Mouse (Mus musculus) spleen, embryonic (tissue): Measurements from ENCODE around the gene Cstf3.
"Not testable (repeated sequence)": the region's sequence is repeated elsewhere in the genome, so short reads cannot be mapped to it uniquely, and the experiment has no call there.

Source experiments
- CTCF ChIA-PET: fragments of 350-600 bp; sonication (Branson Sonifier 250); formaldehyde crosslinking; loops from one replicate; lab custom pipeline; 2022; lab: Charles Lee

The Cstf3 gene

DNA sequence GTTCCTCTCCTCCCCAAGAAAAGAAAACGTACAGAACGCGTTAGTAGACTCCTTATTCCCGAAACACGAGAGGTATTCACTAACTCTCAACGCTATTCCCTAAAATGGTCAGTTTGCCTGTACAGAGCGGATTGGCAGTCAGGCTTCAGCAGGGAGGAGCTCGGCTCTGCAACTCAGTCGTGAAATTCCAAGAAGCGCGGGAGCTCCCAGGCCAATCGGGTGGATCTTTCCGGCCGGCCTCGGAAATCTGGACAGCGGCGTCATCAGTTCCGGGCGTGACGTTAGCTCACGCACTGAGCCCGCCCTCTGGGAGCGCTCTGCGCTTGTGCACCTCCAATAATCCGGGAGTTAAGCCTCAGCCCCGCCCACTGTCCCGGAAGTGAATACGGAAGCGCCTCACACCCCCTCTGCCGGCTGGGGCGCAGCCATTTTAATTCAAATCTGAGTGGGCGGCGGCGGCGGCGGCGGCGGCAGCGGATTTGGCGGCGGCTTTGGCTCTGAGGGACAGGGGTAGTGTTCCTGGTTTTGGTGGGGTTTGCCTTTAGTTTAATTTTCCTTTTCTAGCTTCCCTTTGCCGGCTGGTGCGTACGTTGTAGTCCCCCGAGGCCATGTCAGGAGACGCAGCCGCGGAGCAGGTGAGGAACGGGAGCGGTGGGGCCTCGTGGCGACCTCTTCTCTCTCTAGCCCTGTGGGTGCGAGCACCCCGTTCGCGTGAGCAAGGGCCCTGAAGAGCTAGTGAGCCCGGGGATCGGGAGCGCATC, at the start of gene Cstf3:
Cstf3 (plus strand) TSS at position 456 of the 761 bp plus-strand sequence.
- CTCF ChIA-PET: interaction anchor here (0.7 kb wide), 2 partner anchors 88 to 146 kb away, joined by 3 to 5 read pairs; no protein-coding TSS in a partner anchor

DNA sequence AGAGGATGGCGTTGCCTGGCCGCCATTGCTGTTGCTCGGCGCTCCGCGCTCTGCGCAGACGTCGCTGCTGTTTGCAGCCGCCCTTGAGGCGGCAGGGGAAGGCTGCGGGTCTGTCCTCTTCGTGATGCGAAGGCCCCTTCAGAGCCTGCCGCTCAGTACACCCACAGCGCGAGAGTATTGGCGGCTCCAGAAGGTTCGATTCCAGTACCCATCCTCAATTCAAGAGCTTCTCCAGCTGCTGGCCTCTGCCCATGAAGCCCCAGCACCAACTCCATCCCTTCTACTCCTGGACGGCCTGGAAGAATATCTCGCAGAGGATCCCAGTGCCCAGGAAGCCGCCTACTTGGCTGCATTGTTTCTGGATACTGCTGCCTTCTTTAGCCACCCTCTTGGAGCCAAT, 33.6 kb upstream of the Cstf3 start:
- CTCF ChIA-PET: not testable (repeated sequence)

DNA sequence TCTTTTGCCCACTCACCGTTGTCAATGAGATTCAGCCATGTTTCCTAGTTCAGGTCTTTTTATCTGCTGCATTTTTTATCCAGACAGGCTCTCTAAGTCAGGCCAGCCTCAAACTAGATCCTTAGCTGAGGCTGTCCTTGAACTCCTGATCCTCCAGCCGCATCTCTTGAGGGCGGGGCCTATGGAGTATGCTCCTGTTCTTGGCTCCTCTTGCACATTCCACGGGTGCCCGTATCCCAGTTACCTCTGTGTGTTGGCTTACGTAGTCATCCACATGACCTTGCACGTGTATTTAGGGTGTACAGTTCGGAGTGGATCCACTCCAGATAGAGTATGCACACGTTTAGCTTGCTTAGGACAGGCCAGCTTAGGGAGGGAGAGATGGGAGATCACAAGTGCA, 32.6 kb upstream of the Cstf3 start:
- CTCF ChIA-PET: no interaction called here

DNA sequence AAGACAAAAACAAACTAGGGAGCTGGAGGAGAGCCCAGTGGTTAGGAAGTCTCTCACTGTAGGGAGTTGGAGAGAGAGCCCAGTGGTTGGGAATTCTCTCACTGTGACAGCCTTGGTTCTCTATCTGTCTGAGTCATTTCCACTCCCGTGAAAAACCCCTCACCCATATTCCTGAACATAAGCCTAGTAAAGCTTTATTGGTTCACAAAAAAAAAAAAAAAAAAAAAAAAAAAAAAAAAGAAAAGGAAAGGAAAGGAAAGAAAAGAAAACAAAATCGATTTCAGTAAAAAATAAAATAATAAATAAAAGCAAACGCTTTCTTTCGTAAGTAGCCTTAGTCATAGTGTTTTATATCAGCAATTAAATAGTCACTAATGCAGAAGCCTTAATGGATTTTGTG, 32.0 kb upstream of the Cstf3 start:
- CTCF ChIA-PET: interaction anchor here (0.7 kb wide), 1 partner anchor 16 kb away, joined by 5 read pairs; no protein-coding TSS in a partner anchor

DNA sequence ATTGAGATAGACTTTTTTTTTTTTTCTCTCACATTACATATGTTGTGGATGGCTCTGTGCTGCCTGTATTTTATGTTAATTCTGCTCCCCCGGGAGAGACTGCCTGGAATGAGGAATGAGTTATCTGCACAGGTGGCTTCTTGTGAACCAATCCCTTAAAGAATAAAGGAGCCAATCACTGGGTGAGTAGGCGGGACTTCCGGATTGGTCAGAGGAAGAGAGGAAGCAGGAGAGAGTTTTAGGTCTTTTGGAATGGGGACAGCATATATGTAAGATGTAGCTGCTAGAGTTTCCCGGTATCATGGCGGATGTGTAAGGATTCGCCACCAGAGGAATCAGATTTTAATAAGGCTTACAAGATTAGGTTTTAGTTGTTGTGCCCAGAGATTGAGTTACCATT, 31.4 kb upstream of the Cstf3 start:
- CTCF ChIA-PET: interaction anchor here (0.7 kb wide), 1 partner anchor 17 kb away, joined by 5 read pairs; no protein-coding TSS in a partner anchor

DNA sequence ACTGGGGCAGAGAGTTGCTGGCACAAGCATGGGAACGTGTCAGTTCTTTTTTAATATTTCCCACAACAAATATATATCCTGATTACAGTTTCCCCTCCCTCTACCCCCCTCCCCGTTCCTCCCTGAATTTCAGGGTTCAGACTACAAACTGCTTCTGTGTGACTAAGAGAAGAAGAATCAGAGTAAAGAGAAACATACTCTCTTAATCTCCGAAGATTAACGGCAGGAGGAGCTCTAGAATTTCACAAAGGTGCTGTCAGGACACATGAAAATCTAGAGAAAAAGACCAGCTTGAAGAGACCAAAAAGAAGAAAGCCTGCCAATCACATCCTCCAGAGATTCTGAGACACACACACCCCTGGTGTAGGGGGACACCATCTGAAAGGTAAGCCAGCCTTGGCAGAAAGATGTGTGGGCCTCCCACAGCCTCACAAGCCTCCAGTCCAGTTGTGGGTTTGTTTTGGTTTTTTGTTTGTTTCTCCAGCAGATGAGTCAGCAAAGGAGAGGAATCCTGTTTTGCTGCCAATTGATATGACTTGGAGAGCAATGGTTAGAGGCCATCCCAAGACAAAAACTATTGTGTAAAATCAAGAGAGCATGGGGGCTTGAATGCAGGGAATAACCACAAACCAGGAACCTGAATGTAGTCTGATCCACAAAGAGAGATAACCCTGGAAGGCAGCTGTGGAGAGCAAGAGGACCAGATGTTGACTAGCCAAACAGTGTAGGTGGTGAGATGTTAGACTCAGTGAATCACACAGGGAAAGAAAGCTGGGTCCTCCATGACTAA, 30.5 kb upstream of the Cstf3 start:
- CTCF ChIA-PET: no interaction called here

DNA sequence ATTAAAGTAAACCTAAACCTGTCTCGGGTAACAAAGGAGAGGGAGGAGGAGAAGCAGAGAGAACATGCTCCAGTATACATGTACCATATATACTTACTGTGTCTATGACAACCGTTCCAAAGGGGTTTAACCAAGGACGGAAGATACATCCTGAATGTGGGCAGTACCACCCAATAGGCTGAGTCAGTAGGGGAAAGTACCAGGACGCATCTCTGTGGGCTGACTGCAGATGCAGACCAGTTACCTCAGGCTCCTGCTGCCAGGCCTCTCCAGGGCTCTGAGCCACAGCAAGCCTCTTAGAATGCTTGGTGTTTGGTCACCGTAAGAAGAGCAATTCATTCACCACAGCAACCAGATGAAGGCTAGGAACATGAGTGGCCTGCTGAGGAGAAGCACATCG, 28.9 kb upstream of the Cstf3 start:
- CTCF ChIA-PET: interaction anchor here (0.5 kb wide), 1 partner anchor 71 kb away, joined by 3 read pairs; no protein-coding TSS in a partner anchor

DNA sequence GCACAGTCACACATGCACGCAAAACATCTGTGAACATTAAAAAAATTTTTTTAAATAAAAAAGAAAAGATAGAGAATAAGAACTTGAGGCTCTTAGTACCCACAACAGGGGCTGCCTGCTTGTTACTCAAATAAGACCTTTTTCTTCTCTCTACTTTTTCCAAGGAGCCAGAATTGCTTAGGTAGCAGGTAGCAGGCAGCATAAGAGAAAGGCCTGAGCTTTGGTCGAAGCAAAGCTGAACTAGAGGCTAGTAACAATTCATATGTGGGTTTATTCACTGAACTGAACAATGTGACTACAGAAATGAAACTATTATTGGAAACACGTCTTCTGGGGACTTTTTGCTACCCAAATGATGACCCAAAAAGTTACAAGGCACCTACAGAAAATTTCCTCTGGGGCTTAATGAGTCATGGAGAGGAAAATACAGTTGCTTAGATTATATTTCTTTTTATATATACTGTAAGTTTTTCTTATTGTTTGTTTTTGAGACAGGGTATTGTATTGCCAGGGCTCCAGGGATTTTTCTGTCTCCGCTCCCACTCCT, 28.3 kb upstream of the Cstf3 start:
- CTCF ChIA-PET: no interaction called here

DNA sequence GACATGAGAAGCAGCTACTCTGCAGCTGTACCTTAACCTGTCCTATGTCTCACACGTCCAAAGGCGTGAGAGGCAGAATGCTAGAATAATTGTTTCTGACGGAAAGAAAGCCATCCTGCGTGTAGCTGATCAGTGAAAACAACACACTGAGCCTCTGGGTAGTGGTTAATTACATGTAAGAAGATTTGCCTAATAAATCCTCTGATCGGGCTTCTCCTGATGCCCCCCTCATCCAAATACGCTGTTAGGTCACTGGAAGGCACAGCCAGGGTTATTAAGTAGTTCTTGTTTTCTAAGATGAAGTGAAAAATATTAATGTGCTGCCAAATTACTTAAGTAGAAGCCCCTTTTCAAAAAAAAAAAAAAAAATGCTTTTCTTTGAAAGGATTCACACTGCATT, 18.3 kb upstream of the Cstf3 start:
- CTCF ChIA-PET: no interaction called here

DNA sequence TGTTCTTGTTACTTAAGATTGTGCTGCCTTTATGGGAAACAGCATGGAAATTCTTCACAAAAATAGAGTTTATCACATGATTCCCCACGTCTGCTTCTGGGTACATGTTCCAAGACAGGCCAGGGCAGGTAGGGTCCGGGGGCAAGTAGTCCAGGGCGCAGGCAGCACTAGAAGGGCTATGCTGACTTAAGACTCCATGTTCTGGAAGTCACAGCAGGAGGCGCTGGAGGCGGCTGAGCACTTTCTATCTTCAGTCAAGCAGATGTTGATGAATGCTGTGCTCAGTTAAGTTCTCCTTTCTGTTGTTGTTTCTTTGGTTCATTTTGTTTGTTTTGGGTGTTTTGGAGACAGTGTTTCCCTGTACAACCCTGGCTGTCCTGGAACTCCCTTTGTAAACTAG, 14.1 kb upstream of the Cstf3 start:
- CTCF ChIA-PET: no interaction called here

DNA sequence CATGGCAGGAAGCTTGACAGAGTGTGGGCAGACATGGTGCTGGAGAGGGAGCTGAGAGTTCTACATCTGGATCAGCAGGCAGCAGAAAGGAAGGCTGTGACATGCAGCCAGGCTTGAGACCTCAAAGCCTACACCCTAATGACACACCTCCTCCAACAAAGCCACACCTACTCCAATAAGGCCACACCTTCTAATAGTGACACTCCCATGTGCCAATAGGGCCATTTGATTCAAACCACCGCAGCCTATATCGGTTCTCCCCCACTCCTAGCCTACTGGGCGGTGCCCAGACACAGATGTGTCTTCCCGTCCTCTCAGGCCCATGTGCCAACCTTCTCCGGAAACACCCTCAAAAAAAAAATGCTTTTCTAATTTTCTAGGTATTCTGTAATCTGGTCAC, 12.3 kb upstream of the Cstf3 start:
- CTCF ChIA-PET: no interaction called here

DNA sequence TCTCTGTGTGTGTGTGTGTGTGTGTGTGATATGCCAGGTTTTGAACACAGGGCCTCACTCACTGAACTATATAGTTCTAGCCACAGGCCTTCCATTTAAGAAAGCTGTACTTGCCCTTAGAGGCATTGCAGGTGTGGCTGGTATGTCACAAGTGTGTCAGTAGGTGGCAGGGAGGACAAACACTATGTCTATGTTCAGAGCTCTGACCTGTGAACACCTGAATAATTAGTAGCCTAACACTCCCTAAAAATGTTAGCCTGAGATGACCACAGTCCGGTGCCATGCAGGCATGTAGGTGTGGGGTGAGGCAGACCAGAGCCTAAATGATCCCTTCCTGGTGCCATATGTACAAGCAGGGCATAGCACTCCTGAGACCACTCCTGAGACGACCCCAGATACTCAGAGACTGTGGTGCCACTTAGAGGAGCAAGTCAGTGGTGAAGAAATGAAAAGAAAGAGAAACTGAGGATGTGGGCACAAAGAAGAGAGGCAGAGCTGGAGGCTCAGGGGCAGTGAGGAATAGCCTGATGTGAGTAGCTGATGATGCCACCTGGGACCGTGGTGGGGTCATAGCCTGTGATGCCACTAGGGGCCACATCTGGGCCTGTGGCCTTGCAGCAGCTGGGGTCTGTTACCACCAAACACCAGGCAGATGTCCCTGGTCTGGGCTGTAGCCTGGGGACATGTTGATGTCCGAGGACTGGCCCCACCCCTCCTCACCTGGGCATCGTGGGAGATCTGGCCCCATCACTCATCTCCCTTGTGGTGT, 11.3 kb upstream of the Cstf3 start:
- CTCF ChIA-PET: no interaction called here

DNA sequence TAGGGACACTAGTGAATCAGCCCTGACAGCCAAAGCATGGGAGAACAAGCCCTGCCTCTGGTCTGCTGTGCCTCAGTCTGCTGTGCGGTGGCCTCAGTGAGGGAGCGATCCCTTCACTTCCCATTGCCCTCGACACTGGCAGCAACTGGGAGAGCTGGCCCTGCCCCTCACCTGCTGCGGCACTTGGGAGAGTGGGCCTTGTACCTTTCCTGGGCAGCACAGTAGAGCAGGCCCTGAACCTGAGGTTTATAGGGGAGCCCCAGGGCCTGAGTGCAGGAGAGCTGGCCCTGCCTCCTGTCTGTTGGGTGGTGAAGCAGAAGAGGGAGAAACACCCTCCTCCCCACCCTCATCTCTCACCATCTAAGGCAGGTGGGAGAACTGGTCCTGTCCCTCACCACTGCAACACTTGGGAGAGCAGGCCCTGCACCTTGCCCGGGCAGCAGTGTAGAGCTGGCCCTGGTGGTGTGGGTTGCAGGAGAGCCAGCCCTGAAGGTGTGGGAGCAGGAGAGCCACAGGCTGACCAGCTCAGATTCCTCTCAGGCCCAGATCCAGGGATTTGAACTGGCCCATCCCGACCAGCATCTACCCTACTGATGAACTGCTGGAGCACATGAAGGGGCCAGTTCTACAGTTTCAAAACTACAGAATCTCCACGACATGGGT, 10.4 kb upstream of the Cstf3 start:
- CTCF ChIA-PET: interaction anchor here (0.7 kb wide), 1 partner anchor 17 kb away, joined by 3 read pairs; no protein-coding TSS in a partner anchor

DNA sequence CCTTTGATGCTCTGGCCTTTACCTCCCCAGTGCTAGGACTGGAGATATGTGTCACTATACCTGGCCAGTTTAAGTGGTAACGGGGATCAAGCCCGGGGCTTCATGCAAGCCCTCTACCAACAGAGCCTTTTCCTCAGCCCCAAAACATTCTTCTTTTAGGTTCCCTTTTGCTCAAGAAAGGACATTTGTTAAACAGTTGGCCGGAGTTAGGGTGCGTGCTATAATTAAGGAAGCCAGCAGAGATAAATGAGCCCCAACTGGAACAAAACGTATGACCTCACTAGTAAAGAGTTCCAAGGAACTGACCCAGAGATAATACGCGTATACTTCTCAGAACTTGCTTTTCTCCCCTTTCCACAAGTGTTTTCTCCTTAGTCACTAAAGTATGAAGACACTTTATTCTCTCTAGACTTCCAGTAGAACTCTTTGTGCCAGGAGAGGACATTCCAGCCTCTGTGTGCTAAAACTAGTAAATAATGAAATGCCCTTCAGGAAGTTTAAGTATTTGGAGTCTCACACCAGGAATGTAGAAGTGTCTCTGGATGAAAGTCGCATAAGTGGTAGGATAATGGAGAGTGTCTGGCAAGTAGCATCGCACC, 8.9 kb upstream of the Cstf3 start:
- CTCF ChIA-PET: interaction anchor here (0.7 kb wide), 1 partner anchor 23 kb away, joined by 3 read pairs; no protein-coding TSS in a partner anchor

DNA sequence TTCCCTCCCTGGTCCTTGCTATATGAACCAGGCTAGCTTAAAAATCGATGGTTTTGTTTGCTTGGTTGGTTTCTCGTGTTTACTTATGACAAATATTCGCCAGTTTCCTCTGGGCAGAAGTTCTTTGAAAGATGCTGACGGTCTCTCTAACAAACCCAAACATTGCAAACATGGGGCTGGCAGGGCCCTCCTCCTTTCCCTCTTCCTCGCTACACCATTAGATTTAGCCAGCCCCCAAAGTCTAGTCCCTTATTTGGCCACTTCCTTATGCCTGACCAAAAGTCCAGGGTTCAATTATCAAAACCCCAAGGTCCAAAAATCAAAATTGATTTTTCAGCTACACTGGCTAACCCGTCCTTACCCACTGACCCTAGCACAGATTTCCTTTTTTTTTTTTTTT, 7.3 kb upstream of the Cstf3 start:
- CTCF ChIA-PET: no interaction called here

DNA sequence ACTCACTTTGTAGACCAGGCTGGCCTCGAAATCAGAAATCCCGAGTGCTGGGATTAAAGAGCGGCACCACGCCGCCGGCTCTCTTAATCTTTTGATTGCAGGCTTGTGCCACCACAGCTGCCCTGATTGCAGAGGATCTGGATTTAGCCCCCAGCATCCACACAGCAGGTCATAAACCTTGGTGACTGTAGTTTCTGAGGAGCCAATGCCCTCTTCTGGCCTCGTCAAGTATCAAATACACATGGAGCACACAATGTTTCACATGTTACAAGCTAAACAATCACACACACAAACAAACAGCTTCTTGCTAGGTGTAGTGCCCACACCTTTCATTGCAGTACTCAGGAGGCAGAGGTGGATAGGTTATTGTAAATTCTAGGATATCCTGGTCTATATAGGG, 6.1 kb upstream of the Cstf3 start:
- CTCF ChIA-PET: interaction anchor here (0.6 kb wide), 1 partner anchor 8 kb away, joined by 5 read pairs; no protein-coding TSS in a partner anchor

DNA sequence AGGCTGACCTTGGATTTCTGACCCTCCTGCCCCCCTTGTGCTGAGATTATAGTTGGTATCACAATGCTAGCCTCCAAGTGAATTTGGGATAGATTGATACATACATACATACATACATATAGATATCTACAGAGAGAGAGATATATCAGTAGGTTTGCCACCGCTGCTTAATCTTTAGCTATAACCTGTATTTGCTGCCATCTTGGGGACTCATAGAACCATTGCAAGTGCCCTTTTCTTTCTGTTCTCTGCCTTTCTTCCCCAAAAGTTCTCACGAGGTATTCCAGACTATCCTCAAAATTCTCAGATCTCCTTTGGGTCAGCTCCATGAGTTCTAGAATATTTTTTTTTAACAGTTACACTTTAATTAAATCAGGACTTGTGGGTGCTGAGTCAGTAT, 4.7 kb upstream of the Cstf3 start:
- CTCF ChIA-PET: no interaction called here

DNA sequence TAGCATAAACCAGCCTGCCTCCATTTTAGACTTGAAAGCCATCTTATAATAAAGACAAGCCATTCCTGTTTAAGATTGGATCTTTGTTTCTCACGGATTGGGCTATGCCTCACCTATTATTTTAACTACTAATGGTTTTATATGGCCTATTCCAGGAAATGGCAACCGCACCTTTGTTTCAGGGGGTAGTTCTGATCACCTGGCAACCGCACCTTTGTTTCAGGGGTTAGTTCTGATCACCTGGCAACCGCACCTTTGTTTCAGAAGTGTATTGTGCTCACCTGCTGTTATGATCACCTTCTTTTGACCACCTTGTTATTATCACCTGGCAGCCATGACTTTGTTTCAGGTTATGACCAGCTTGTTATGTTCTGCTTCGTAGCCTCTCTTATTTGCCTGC, 1.8 kb upstream of the Cstf3 start:
- CTCF ChIA-PET: interaction anchor here (0.7 kb wide), 2 partner anchors 24 to 524 kb away, joined by 3 read pairs; no protein-coding TSS in a partner anchor

DNA sequence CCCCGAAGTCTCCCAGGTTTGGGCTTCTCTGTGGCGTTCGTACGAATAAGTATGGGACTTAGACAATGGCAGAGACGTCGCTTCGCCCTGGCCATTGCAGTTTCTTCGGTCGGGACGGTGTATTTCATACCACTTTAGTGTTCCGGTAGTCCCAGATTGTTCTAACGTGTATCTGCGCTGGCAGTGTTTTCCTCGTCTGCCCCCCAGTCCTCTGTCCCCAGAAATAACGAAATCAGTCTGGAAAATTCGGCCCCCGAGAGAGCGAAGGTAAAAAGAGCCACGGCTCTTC, 450 bp downstream of the Cstf3 start:
- CTCF ChIA-PET: no interaction called here

DNA sequence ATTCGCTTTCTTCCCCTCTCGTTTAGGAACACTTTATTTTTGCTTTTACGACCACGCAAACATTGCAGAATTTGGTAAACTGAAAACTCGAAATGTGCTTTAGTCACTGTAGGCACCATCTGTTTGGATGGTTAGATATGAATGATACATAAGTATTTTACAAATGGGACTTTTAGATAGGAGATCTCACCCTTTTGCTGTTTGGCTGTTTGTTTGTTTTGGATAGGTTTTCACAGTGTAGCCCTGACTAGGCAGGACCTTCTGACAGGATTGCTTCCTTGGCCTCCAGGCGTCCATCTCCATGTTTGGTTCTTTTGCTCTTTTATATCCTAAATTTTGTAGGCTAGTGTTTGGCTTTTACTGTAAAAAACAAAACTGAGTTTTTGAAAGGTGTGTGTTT, 818 bp downstream of the Cstf3 start:
- CTCF ChIA-PET: no interaction called here

DNA sequence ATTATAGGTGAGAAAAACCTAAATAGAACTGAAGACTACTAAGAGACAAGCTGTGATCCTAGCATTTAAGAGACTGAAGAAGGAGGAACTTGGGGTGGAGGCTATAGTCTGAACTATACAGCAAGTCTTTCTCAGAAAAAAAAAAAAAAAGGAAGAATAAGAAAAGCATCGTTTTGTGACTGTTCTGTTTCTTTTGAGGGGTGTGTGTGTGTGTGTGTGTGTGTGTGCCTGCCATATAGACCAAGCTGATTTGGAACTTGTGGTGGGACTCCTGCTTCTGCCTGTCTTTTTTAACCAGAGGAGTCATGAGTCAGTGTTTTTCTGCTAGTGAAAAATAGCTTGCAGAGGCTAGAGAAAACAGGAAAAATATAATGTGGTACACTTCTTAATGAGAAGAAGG, 4.7 kb downstream of the Cstf3 start:
- CTCF ChIA-PET: interaction anchor here (0.5 to 0.6 kb wide), 3 partner anchors 44 to 55 kb away, joined by 5 to 7 read pairs (median 6); no protein-coding TSS in a partner anchor
